Mouse (Mus musculus) stomach, postnatal 0 days (tissue): Measurements from ENCODE around the gene Cox6a1. TPM values are rescaled to one million over a fixed set of nuclear protein-coding genes. Genes with fewer than 3 reads are reported as not detected.

Source experiments
- ATAC-seq: fragments of 200-750 bp; cut with Nextera tagmentation; 2 replicates; pipeline ENCODE4 v1.8.0; 2017; ENCODE audit not compliant: low FRiP score, low TSS enrichment
- DNase-seq: peaks from one replicate; pipeline ENCODE4 v3.0.0-alpha.2; 2016; ENCODE audit warnings: low spot score
- H3K27ac ChIP-seq: fragments of 300-500 bp; sonication (generic); replicated peaks from 2 replicates; pipeline ENCODE4 v1.5.1; 2014; ENCODE audit warnings: mild to moderate bottlenecking, control low read depth
- H3K27me3 ChIP-seq: fragments of 300-500 bp; sonication (generic); 2 replicates; pipeline ENCODE4 v1.6.1; 2014; ENCODE audit warnings: low read length; ENCODE audit not compliant: control insufficient read depth, insufficient read depth
- H3K36me3 ChIP-seq: fragments of 300-500 bp; sonication (generic); 2 replicates; pipeline ENCODE4 v1.6.1; 2014; ENCODE audit warnings: low read length, mixed read lengths; ENCODE audit not compliant: control insufficient read depth, insufficient read depth
- H3K4me1 ChIP-seq: fragments of 300-500 bp; sonication (generic); replicated peaks from 2 replicates; pipeline ENCODE4 v1.6.1; 2014; ENCODE audit warnings: antibody characterized with exemption; ENCODE audit not compliant: control insufficient read depth, insufficient read depth
- H3K4me2 ChIP-seq: fragments of 300-500 bp; sonication (generic); replicated peaks from 2 replicates; pipeline ENCODE4 v1.6.1; 2014; ENCODE audit warnings: low read depth, mild to moderate bottlenecking, control low read depth, moderate library complexity
- H3K4me3 ChIP-seq: fragments of 300-500 bp; sonication (generic); 2 replicates; pipeline ENCODE4 v1.5.1; 2014; ENCODE audit warnings: low read depth, low read length, control low read depth
- H3K9ac ChIP-seq: fragments of 300-500 bp; sonication (generic); 2 replicates; pipeline ENCODE4 v1.6.1; 2014; ENCODE audit warnings: mild to moderate bottlenecking, low read length, control low read depth, mixed read lengths
- H3K9me3 ChIP-seq: fragments of 300-500 bp; sonication (generic); 2 replicates; pipeline ENCODE4 v1.6.1; 2016; ENCODE audit warnings: low read length; ENCODE audit not compliant: control insufficient read depth
- CTCF ChIP-seq: IDR thresholded peaks from 2 replicates; pipeline ENCODE4 v1.5.1; 2016; ENCODE audit warnings: antibody characterized with exemption, low read depth, mild to moderate bottlenecking, moderate library complexity
- EP300 ChIP-seq: optimal IDR thresholded peaks from 2 replicates; pipeline ENCODE3; 2016; ENCODE audit warnings: antibody characterized with exemption
- WGBS: fragments of 180-500 bp; shearing (Covaris S2); extraction: QIAGEN DNeasy Blood & Tissue Kit; methylation state at CpG from one replicate; pipeline ENCODE4 v1.1.7; 2014; 5-methylcytosine and 5-hydroxymethylcytosine counted together
- polyA plus RNA-seq: library from polyadenylated mRNA; unstranded; fragments of >200 nt; fragmentation: Nextera tagmentation; extraction: Ambion mirVana; gene quantifications from 2 replicates; pipeline ENCODE4 v1.2.1, GENCODE M21; 2015

Gene Cox6a1
- polyA plus RNA-seq = 1,431 and 1,574 TPM in 2 replicates

DNA sequence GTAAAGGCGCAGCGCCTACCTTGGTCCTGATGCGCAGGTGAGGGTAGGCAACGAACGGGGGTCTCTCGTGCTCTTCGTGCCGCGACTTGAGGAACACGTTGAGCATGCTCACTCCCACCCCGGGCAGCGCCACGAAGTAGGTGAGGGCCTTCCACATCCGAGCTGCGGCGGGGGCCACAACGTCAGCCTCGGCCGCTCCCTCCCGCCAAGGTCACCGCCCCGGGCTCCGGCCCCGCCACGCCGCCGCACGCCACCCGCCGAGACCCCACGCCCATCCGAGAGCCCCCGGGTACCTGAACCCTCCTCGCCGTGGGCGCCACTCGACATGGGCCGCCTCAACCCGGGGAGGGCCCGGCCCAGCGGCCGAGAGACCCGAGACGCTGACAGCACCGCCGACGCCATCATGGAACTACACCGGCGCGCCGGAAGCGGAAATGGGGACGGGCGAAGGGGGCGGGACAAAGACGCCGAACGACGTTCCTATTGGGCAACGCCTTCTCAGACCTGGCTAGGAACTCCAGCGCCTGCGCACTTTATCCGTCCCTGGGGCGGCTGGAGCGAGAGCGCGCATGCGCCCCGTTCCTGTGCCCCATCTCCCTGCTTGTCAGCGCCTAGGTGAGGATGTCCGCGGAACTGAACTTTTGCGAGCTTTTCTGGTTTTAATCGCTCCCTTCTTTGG is at the start of gene Cox6a1:
Gene Cox6a1, minus strand, starts transcription at position 436 of the 679 bp plus-strand sequence.
- Histone ChIP-seq H3K4me1 (no peaks in the 10 kb centered on the region; the same call in 1 of the 2 replicates), H3K9ac (peak within 1 kb of the TSS; percentile 76), H3K27ac (peak within 1 kb of the TSS; percentile 74), H3K27me3 (no peaks in the 10 kb centered on the region), H3K4me3 (peak within 1 kb of the TSS; percentile 73), H3K4me2 (peak within 1 kb of the TSS; percentile 86), H3K36me3 (peaks cover 4% of the 10 kb centered on the region; the same call in 1 of the 2 replicates), H3K9me3 (no peaks in the 10 kb centered on the region)
- WGBS = under 1% methylated on average over 62 of the region's 74 CpGs
- peak; percentile 91 for ATAC-seq
- DNase-seq = peak; percentile 99
- TF ChIP-seq EP300 = no peak
- peak; percentile 47 for TF ChIP-seq CTCF

DNA sequence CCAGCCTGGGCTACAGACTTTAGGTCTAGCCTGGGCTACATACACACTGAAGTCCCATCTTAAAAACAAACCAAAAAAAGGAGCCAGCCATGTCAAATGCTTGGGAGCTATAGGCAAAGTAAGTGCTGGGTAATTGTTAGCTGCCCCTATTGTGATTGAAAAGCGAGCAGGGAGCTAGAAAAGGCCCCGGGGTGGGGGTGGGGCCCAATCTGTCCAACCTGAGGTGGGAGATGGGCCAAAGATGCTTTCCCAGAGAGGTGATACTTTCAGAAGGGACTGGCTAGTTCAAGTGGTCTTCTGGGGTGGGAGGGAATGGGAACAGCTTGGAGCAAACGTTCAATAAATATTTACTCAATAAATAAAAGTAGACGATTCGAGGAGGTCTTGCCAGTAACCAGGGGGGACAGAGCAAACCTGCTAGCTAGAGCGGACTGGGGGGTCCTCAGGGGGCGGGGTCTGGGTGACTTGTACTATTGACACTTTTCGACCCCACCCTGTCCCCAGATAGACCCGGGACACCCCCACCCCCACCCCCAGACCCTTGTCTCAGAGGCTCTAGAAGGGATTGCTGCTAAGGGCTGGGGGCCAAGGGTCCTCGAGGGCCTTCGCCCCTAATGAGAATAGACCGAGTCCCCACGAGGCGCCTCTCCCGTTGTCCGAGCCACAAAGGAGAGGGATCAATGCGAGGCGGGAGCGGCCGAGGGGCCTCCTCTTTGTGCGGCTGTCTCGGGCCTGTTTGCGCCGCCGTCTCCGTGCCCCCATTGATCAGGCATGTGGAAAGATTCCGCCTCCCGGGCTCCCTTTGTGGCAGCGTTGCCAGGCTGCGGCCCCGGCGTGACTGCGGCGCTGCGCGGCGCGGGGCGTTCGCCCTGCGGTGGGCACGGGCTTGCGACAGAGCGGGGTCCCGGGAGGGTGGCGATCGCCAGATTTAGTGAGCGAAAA is 49.3 kb upstream of the Cox6a1 start:
- no peaks in the 10 kb centered on the region for H3K36me3 ChIP-seq
- H3K27ac ChIP-seq = no peak overlapping the region

DNA sequence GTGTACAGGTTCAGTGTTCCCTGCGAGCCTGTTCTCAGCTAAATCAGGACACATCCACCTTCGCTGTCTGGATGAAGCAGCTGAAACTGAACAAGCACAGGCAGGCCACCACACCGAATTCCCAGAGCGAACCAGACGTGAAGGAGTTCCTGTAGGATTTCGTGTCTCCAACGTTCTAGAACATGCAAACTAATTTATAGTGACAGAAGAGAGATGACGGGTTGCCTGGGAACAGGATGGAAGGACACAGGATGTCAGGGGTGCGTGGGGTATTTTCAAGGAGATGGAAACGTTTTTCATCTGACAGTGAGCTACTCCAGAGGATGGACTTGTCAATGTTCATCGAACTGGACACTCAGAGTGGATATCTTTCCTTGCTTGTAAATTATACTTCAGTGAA is 47.9 kb upstream of the Cox6a1 start:
- H3K4me1 ChIP-seq = no peaks in the 10 kb centered on the region; the same call in 1 of the 2 replicates
- H3K4me3 ChIP-seq = no peak overlapping the region
- 55% methylated on average over 11 of the region's 11 CpGs for WGBS
- no peaks in the 10 kb centered on the region for H3K9me3 ChIP-seq
- no peak for TF ChIP-seq EP300
- TF ChIP-seq CTCF = no peak
- no peaks in the 10 kb centered on the region for H3K36me3 ChIP-seq
- no peaks in the 10 kb centered on the region for H3K27me3 ChIP-seq
- H3K27ac ChIP-seq = no peak overlapping the region
- no peak overlapping the region for H3K9ac ChIP-seq
- no peak overlapping the region for H3K4me2 ChIP-seq
- DNase-seq (no peak), ATAC-seq (no peak)

More for the DNA sequence above, 49.3 kb upstream of the Cox6a1 start:
- TF ChIP-seq EP300 (no peak), CTCF (no peak)
- peak overlapping the region; percentile 38 for H3K4me3 ChIP-seq
- no peaks in the 10 kb centered on the region for H3K27me3 ChIP-seq
- H3K9me3 ChIP-seq = no peaks in the 10 kb centered on the region
- 4% methylated on average over 48 of the region's 48 CpGs for WGBS
- H3K4me1 ChIP-seq = no peaks in the 10 kb centered on the region; the same call in 1 of the 2 replicates
- peak overlapping the region; percentile 72 for H3K9ac ChIP-seq
- H3K4me2 ChIP-seq = peak overlapping the region; percentile 80
- DNase-seq = peak; percentile 49
- ATAC-seq = peak; percentile 17; the same call in 1 of the 2 replicates

DNA sequence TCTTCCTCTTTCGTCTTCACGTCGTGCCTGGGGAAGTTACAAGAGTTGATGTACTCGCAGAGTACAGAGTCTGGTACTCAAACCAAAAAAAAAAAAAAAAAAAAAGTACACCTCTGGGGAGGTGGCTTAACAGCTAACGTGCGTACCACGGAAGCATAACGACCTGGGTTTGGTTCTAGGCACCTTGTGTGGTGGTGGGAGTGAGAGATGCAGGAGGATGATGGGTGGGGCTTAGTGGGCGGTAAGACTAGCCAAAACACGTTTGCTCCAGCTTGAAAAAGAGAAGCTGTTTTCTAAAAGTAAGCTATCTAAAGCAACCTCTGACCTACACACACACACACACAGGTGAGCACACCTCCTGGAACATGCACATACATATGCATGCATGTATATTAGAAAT is 46.1 kb upstream of the Cox6a1 start:
- H3K27ac ChIP-seq = no peak overlapping the region
- no peak overlapping the region for H3K4me2 ChIP-seq
- DNase-seq (no peak), ATAC-seq (no peak)
- no peaks in the 10 kb centered on the region for H3K27me3 ChIP-seq
- H3K9ac ChIP-seq = no peak overlapping the region
- no peaks in the 10 kb centered on the region for H3K9me3 ChIP-seq
- no peaks in the 10 kb centered on the region; the same call in 1 of the 2 replicates for H3K4me1 ChIP-seq
- 23% methylated on average over 10 of the region's 10 CpGs for WGBS
- TF ChIP-seq EP300 = no peak
- no peak for TF ChIP-seq CTCF
- no peaks in the 10 kb centered on the region for H3K36me3 ChIP-seq
- H3K4me3 ChIP-seq = no peak overlapping the region

GRCm38 (mm10) chr5:115394223-115394622 is 45.4 kb upstream of the Cox6a1 start:
- Histone ChIP-seq H3K9me3 (no peaks in the 10 kb centered on the region), H3K27me3 (no peaks in the 10 kb centered on the region), H3K4me3 (no peak overlapping the region), H3K9ac (no peak overlapping the region), H3K4me1 (no peaks in the 10 kb centered on the region; the same call in 1 of the 2 replicates), H3K36me3 (no peaks in the 10 kb centered on the region), H3K4me2 (no peak overlapping the region), H3K27ac (no peak overlapping the region)
- 11% methylated on average over 8 of the region's 8 CpGs for WGBS
- ATAC-seq (no peak), DNase-seq (no peak)
- TF ChIP-seq CTCF = no peak
